Mouse (Mus musculus): ENCODE measurements around the gene Dgkz. TPM values are rescaled to one million over a fixed set of nuclear protein-coding genes. Genes with fewer than 3 reads are reported as not detected.
A peak's percentile ranks its signal among the peaks of the same experiment; 100 is the strongest.

Dgkz gene
- polyA plus RNA-seq, 1 experiment from 2014 or later, result 52.1 TPM

DNA sequence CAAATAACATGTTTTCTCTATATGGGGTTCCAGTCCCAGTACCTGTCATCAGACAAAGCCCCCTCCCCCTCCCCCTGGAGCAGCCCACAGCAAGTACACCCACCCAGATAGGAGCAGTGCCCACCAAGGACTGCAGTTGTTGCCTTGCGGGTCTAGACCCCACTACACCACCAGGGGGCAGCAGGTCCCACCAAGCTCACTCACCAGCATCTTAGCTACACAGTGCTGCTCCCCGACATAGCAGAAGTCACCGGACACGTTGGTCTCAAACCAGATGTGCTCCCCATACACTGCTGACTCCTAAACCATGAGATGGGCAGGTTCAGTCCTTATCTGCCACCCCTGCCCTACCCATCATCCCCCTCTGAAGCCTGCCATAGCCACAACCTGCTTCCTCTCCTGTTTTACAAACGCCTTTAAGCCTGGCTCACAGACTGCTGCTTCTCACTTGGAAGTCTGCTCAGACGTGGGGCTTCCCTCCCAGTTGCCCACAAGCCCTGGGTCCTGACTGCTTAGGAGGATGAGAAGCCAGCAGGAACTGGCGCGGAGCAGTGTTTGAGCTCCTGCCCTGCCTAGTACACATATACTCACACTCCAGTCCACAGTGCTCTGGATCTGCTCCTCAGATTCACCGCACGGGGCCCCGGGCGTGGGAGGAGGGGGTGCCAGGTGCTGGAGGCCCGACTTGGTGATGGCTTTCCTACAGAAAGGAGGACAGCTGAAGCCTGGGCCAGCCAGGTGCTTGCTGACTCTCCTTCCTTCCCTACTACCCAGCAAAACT, 31.3 kb downstream of the Dgkz start:
- no peak overlapping the region for H3K4me2 ChIP-seq (replicated peaks; ENCODE audit: low read depth, low read length)

DNA sequence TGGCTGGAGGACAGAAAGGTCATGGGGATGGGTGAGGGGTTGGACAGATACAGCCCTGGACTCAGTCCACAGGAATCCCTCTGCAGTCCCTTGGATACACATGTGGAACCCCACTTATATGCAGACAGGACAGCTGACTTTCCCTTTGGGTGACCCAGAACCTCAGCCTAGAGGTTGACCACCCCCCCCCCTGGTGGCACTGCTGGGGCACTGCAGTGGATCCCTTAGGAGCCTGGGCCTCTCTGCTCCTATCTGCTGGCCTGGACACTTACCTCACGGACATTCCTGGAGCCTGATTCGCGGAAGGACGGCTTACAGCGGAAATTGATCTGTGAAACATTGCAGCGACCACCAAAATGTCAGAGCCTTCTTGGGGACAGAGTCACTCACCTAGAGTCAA, 33.3 kb downstream of the Dgkz start:
- H3K27me3 ChIP-seq (ENCODE audit: insufficient read depth, low read length), result no peaks in the 10 kb centered on the region
- H3K27ac ChIP-seq (ENCODE audit: low read length), result no peak overlapping the region
- peaks cover 35% of the 10 kb centered on the region for H3K36me3 ChIP-seq (ENCODE audit: insufficient read depth, low read length)
- no peak overlapping the region for H3K4me2 ChIP-seq (replicated peaks; ENCODE audit: low read depth, low read length)
- no peak for ATAC-seq (ENCODE audit: low FRiP score, low TSS enrichment)
- H3K4me1 ChIP-seq (ENCODE audit: insufficient read depth, low read length), result peaks cover 24% of the 10 kb centered on the region
- WGBS, result 64% methylated on average over 6 of the region's 6 CpGs
- H3K9me3 ChIP-seq (ENCODE audit: low read length), result no peaks in the 10 kb centered on the region
- no peak overlapping the region for H3K9ac ChIP-seq (replicated peaks; ENCODE audit: low read length)
- no peak overlapping the region for H3K4me3 ChIP-seq (ENCODE audit: low read length)

More for the DNA sequence above, 31.3 kb downstream of the Dgkz start:
- Histone ChIP-seq H3K4me1 (ENCODE audit: insufficient read depth, low read length) (peaks cover 44% of the 10 kb centered on the region), H3K36me3 (ENCODE audit: insufficient read depth, low read length) (peaks cover 15% of the 10 kb centered on the region), H3K4me3 (ENCODE audit: low read length) (no peak overlapping the region), H3K9me3 (ENCODE audit: low read length) (no peaks in the 10 kb centered on the region), H3K9ac (replicated peaks; ENCODE audit: low read length) (no peak overlapping the region), H3K27ac (ENCODE audit: low read length) (no peak overlapping the region), H3K27me3 (ENCODE audit: insufficient read depth, low read length) (no peaks in the 10 kb centered on the region)
- WGBS, result 42% methylated on average over 13 of the region's 13 CpGs
- ATAC-seq (ENCODE audit: low FRiP score, low TSS enrichment), result peak; percentile 62

DNA sequence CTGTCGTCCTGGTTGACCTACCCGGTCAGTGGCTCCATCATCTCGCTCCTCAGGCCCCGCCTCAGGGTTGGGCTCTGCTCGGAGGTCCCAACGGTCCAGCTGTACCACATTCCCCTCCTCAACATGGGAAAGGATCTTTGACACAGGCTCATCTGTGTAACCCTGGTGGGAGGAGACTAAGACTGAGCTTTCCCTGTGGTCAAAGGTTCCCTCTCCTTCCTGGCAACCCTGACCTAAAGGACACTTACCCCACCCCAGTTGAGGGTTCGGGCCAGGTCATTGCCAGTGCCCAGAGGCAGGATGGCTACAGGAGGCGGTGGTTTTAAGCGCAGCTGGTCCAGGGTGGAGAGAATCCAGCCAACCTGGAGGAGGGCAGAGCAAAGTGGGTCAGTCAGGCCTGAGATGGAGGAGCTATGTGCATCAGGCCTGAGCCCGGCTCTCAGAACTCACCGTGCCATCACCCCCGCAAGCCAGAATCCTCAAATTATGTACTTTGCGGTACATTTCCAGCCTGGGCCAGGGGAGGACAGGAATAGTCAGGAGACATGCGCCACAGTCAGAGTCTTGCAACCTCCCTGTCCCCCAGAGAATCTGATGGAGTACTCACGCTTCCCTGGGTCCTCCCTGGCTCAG, 36.2 kb downstream of the Dgkz start:
- Histone ChIP-seq H3K4me3 (ENCODE audit: low read length) (no peak overlapping the region), H3K9ac (replicated peaks; ENCODE audit: low read length) (no peak overlapping the region), H3K27ac (ENCODE audit: low read length) (no peak overlapping the region), H3K4me2 (replicated peaks; ENCODE audit: low read depth, low read length) (no peak overlapping the region), H3K27me3 (ENCODE audit: insufficient read depth, low read length) (no peaks in the 10 kb centered on the region), H3K36me3 (ENCODE audit: insufficient read depth, low read length) (peaks cover 53% of the 10 kb centered on the region), H3K9me3 (ENCODE audit: low read length) (no peaks in the 10 kb centered on the region), H3K4me1 (ENCODE audit: insufficient read depth, low read length) (0 out of 2 replicates have a peak, but pooled peaks cover 8% of the 10 kb centered on the region)
- WGBS, result 80% methylated on average over 15 of the region's 15 CpGs
- ATAC-seq (ENCODE audit: low FRiP score, low TSS enrichment), result no peak

DNA sequence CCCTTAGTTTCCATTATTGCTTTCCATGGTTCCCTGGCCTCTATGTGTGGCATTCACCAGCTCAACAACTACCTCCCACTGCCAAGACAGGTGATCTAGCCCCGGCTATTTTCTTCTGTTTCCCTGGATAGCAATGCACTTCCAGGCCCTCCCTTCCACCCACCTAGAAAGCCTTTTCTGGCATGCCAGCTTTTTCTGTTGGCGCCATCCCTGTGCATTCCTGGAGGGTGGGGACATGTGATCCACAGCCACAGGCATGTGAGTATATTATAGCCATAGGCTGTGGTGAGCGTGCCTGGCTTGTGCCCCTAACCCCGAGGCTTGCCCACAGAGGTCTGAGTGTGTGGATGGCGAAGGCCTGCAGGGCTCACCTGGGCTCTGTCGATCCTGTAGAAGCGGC, 39.5 kb downstream of the Dgkz start:
- peaks cover 52% of the 10 kb centered on the region for H3K36me3 ChIP-seq (ENCODE audit: insufficient read depth, low read length)
- ATAC-seq (ENCODE audit: low FRiP score, low TSS enrichment), result no peak
- H3K9me3 ChIP-seq (ENCODE audit: low read length), result no peaks in the 10 kb centered on the region
- no peak overlapping the region for H3K4me3 ChIP-seq (ENCODE audit: low read length)
- H3K27me3 ChIP-seq (ENCODE audit: insufficient read depth, low read length), result no peaks in the 10 kb centered on the region
- H3K9ac ChIP-seq (replicated peaks; ENCODE audit: low read length), result no peak overlapping the region
- WGBS, result 91% methylated on average over 7 of the region's 7 CpGs
- no peak overlapping the region for H3K27ac ChIP-seq (ENCODE audit: low read length)
- peaks cover 28% of the 10 kb centered on the region for H3K4me1 ChIP-seq (ENCODE audit: insufficient read depth, low read length)
- H3K4me2 ChIP-seq (replicated peaks; ENCODE audit: low read depth, low read length), result no peak overlapping the region

DNA sequence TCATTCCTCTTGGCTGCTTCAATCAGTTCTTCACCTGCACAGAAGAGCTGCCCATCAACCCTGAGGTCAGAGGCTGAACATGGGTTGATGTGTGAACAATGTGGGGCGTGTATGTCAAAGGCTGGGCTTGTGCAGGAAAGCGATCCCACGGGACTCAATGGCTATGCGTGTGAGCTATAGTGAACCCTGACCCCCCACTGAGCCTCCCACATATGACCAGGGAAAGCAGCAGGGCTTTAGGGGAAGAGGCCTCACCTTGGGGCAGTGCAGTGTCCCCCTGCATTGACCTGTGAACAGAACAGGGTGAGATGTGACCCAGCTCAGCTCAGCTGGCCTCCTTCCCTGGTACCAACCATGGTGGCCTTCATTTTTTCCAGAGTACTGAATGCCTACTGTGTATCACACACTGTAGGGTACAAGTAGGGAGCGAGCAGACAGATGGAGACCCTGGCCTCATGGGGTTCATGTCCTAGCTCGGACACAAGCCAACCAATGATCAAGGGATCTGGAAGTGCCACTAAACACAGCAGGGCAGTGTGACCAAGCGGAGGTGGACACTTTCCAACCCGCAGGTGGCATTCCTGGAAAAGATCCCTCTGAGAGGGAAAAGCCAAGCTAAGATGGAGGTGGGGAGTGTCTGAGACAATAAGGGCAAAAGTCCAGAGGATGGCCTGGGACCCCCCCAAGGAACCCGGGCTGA, 40.7 kb downstream of the Dgkz start:
- Histone ChIP-seq H3K9me3 (ENCODE audit: low read length) (no peaks in the 10 kb centered on the region), H3K9ac (replicated peaks; ENCODE audit: low read length) (no peak overlapping the region), H3K4me3 (ENCODE audit: low read length) (no peak overlapping the region), H3K27me3 (ENCODE audit: insufficient read depth, low read length) (no peaks in the 10 kb centered on the region), H3K27ac (ENCODE audit: low read length) (no peak overlapping the region), H3K4me2 (replicated peaks; ENCODE audit: low read depth, low read length) (no peak overlapping the region), H3K36me3 (ENCODE audit: insufficient read depth, low read length) (peaks cover 45% of the 10 kb centered on the region), H3K4me1 (ENCODE audit: insufficient read depth, low read length) (peaks cover 34% of the 10 kb centered on the region)
- 79% methylated on average over 9 of the region's 9 CpGs for WGBS
- ATAC-seq (ENCODE audit: low FRiP score, low TSS enrichment), result no peak

DNA sequence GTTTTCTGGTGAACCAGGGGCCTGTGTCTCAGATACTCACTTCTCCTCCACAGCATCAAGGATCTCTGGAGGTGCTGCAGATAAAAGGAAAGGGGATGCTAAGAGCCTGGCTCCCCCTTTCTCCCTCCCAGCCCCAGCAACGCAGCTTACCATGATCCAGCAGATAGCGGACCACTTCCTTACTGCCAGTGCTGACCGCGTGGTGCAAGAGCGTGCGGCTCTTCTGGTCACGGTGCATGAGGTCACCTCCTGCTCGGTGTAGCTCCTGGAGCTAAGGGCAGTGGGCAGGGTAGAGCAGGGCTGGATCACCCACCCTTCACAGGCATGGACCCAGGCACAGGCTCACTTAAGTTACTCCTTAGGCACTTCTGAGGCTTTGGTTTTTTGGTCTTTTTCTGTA, 41.6 kb downstream of the Dgkz start:
- H3K4me2 ChIP-seq (replicated peaks; ENCODE audit: low read depth, low read length), result no peak overlapping the region
- no peak overlapping the region for H3K4me3 ChIP-seq (ENCODE audit: low read length)
- ATAC-seq (ENCODE audit: low FRiP score, low TSS enrichment), result no peak
- no peaks in the 10 kb centered on the region for H3K27me3 ChIP-seq (ENCODE audit: insufficient read depth, low read length)
- peaks cover 40% of the 10 kb centered on the region for H3K4me1 ChIP-seq (ENCODE audit: insufficient read depth, low read length)
- H3K27ac ChIP-seq (ENCODE audit: low read length), result no peak overlapping the region; the same call in 1 of the 2 replicates
- WGBS, result 27% methylated on average over 8 of the region's 8 CpGs
- H3K9me3 ChIP-seq (ENCODE audit: low read length), result no peaks in the 10 kb centered on the region
- H3K36me3 ChIP-seq (ENCODE audit: insufficient read depth, low read length), result peaks cover 37% of the 10 kb centered on the region
- H3K9ac ChIP-seq (replicated peaks; ENCODE audit: low read length), result 0 out of 2 replicates have a peak overlapping the region, but pooled peaks have one; percentile 14

DNA sequence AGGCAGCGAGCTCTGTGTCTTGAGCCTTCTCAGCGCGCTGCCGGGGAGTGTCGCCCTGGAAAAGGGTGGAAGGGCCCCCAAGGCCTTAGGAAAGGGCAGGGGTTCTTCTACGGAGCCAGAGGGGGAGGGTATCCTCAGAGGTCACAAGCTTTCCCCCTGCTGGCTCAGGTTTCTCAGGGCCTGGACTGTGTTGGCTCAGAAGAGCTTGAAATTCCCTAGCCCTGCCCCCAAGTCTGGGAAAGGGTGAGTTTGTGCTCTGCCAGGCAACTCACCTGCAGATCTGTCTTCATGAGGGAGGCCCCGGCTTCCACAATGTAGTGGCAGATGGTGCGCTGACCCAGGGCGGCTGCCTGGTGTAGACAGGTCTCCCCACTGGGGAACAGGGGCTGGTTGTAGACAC, 42.2 kb downstream of the Dgkz start:
- 27% methylated on average over 9 of the region's 9 CpGs for WGBS
- Histone ChIP-seq H3K27ac (ENCODE audit: low read length) (peak overlapping the region; percentile 70), H3K9ac (replicated peaks; ENCODE audit: low read length) (0 out of 2 replicates have a peak overlapping the region, but pooled peaks have one; percentile 31), H3K4me2 (replicated peaks; ENCODE audit: low read depth, low read length) (no peak overlapping the region), H3K27me3 (ENCODE audit: insufficient read depth, low read length) (no peaks in the 10 kb centered on the region), H3K4me3 (ENCODE audit: low read length) (no peak overlapping the region), H3K4me1 (ENCODE audit: insufficient read depth, low read length) (peaks cover 40% of the 10 kb centered on the region), H3K36me3 (ENCODE audit: insufficient read depth, low read length) (peaks cover 32% of the 10 kb centered on the region), H3K9me3 (ENCODE audit: low read length) (no peaks in the 10 kb centered on the region)
- ATAC-seq (ENCODE audit: low FRiP score, low TSS enrichment), result no peak

DNA sequence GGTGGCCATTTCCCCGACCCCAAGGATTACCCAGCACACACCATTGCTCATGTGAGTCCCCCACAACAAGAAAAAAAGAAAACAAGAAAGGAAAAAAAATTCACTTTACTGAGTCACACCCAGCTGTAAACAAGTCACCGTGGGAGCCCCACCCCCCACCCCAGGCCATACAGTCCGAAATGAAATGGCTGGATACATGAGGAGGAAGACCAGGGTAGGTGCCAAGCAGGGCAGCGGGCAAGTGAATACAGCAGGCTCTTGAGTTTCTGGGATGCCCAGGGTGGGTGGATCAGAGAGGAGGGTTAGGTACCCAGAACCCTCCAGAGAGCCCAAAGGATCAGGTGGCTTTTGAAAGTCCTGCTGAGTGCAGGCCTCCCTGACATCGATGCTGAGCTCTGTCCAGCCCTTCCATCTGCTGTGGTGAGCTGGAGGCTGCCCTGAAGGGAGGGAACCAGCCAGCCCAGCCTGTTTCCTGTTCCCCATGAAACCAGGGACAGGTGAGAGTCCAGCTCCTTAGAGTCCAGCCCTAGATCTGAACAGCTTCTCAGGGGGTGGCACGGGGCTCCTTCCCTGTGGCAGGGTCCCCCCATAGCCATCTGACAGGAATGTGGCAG, 42.8 kb downstream of the Dgkz start:
- ATAC-seq (ENCODE audit: low FRiP score, low TSS enrichment), result 0 out of 2 replicates have a peak, but pooled peaks have one; percentile 7
- 16% methylated on average over 6 of the region's 6 CpGs for WGBS
- no peak overlapping the region for H3K4me3 ChIP-seq (ENCODE audit: low read length)
- H3K27me3 ChIP-seq (ENCODE audit: insufficient read depth, low read length), result no peaks in the 10 kb centered on the region
- peak overlapping the region; percentile 77; the same call in 1 of the 2 replicates for H3K4me2 ChIP-seq (replicated peaks; ENCODE audit: low read depth, low read length)
- H3K27ac ChIP-seq (ENCODE audit: low read length), result peak overlapping the region; percentile 89
- H3K9me3 ChIP-seq (ENCODE audit: low read length), result no peaks in the 10 kb centered on the region
- peaks cover 26% of the 10 kb centered on the region for H3K36me3 ChIP-seq (ENCODE audit: insufficient read depth, low read length)
- 0 out of 2 replicates have a peak overlapping the region, but pooled peaks have one; percentile 31 for H3K9ac ChIP-seq (replicated peaks; ENCODE audit: low read length)
- H3K4me1 ChIP-seq (ENCODE audit: insufficient read depth, low read length), result peaks cover 40% of the 10 kb centered on the region

DNA sequence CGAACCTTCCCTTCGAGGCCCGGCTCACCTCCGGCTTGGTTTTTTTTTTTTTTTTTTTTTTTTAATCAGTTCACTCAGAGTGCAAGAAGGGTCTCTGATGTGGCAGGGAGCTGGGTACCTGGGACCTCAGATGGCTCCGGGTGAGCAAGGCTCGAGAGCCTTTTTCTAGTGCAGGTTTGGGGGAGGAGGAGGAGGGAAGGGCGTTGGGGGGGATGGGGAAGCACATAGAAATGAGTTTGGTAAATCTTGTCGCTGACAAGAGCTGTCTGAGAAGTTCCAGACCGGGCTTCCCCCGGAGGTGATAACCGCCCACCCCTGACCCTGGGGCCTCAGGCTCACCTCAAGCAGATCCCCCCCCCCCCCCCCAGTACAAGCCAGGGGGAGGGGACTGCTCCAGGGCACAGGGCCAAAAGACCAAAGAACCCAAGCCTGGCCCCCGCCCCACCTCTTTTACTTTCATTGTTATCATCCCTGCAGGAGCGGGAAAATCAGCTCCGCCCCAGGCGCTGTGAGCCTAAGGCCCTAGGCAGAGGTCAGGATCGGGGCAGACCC, 43.4 kb downstream of the Dgkz start, which contains the start of gene Mdk:
Gene Mdk, minus strand, starts transcription at position 138 of the 552 bp plus-strand sequence.
- 2% methylated on average over 14 of the region's 16 CpGs for WGBS
- H3K9ac ChIP-seq (replicated peaks; ENCODE audit: low read length), result peak within 1 kb of the TSS; percentile 89
- ATAC-seq (ENCODE audit: low FRiP score, low TSS enrichment), result peak; percentile 0; the same call in 1 of the 2 replicates

More for the DNA sequence above, 43.4 kb downstream of the Dgkz start, which contains the start of gene Mdk:
- Histone ChIP-seq H3K4me1 (ENCODE audit: insufficient read depth, low read length) (peaks cover 40% of the 10 kb centered on the region), H3K27me3 (ENCODE audit: insufficient read depth, low read length) (no peaks in the 10 kb centered on the region), H3K27ac (ENCODE audit: low read length) (peak within 1 kb of the TSS; percentile 89), H3K9me3 (ENCODE audit: low read length) (no peaks in the 10 kb centered on the region), H3K4me2 (replicated peaks; ENCODE audit: low read depth, low read length) (peak within 1 kb of the TSS; percentile 77), H3K36me3 (ENCODE audit: insufficient read depth, low read length) (peaks cover 19% of the 10 kb centered on the region), H3K4me3 (ENCODE audit: low read length) (peak within 1 kb of the TSS; percentile 82)
